Mouse (Mus musculus): ENCODE results near the gene Ttc28. TPM values are rescaled to one million over a fixed set of nuclear protein-coding genes. Genes with fewer than 3 reads are reported as not detected.

Ttc28 gene
- total RNA-seq, 2 experiments from 2014 or later, result 0.41 to 1.0 TPM

DNA sequence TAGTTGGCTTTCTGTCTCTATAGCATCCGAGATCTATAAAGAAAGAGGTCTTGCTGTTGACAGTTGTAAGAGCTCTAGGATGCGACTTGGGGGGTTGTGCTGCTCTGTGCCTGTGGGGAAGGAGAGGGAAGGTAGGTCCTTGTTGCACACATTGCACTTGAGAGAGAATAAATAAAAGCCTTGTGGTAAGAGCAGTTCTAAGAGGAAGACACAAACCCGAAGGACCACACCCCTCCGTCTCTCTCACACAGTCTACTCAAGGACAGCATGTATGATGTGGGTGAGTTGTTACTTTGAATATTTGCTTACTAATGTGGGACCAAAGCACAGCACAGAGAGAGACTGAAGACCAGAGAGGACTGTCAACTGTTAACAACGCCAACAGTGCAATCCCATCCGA is 160.2 kb downstream of the Ttc28 start:
- no peak for ATAC-seq (replicated peaks; ENCODE audit: poor library complexity, severe bottlenecking)

DNA sequence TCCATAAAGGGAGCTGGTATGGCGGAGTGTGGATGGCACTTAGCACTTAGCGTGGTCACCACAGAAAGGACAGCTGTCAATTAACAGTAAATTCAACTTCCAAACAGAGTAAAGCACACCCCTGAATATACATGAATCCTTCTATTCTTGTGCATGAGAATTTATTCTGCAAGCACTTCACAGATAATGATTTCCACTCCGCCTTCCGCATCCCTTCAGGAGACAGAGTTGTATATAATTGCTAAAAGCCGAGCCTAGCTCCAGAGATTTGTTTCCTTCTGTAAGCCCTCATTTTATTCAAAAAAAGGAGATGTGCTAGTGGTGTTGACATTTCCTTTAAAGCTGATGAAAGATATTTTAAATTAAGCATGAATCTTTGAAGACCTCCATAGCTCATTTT is 162.3 kb downstream of the Ttc28 start:
- ATAC-seq (replicated peaks; ENCODE audit: poor library complexity, severe bottlenecking), result no peak

DNA sequence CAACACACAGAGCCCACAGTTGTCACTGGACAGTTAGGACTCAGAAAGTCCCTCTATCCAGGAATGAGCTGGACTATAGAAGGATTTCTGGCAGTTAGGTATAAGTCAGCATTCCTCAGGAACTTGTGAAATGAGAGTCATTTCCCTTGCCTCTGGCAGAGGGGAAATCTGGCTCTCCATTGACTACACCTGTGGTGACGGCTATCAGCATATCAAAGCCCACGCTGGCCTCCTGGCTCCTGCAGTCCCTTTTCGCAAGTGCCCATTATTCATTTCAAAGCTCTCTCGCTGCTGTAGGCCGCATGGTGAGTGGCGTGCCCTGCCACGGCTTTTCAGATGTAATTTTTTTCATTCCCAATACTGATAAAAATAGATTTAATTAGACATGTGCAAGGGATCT is 164.6 kb downstream of the Ttc28 start:
- ATAC-seq (replicated peaks; ENCODE audit: poor library complexity, severe bottlenecking), result no peak

DNA sequence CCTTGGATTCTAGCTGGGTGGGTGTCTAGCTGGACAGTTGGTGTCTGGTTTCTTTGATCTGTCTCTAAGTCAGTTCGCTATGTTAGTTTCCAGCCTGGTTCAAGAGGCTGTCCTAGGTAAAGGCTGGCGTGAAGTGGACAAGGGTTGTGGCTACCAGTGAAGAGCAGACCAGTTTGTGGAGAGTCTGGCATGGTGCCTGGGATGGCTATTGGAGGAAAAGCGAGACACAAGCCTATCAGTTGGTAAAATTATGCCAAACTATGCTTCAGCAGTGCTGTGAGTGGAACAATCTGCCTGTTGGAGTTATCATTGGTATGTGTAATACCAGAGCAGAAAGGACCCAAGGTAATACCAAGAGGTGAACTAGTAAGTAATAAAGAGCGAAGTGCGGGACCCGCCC is 166.8 kb downstream of the Ttc28 start:
- no peak for ATAC-seq (replicated peaks; ENCODE audit: poor library complexity, severe bottlenecking)

DNA sequence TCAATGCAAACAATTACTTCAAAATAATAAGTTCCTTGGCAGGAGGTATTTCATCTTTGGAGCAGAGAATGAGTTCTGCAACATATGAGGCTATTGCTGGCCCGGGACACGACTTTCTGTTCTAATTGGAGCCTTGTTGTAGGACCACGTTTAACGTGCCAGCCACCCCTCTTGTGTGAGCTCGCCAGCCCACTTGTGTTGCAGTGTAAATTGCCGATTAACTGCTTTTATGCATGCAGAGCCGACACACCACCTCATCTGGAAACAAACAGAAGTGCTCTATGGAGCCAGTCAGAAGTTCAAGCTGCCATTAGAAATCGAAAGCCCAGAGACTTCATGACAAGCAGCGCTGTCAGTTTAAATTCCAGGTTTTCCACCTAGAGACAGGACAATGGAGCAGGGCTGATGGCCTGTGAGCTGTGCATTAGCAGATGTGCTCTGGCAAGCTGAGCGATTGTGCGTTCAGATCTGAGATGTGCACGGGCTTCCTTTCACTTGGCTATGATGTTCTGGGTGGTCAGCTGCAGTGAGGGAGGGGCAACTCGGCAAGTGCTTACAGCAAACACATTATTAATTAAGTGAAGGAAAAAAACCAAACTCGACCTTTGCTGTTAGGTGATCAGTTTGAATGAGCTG is 167.4 kb downstream of the Ttc28 start:
- no peak for ATAC-seq (replicated peaks; ENCODE audit: poor library complexity, severe bottlenecking)

DNA sequence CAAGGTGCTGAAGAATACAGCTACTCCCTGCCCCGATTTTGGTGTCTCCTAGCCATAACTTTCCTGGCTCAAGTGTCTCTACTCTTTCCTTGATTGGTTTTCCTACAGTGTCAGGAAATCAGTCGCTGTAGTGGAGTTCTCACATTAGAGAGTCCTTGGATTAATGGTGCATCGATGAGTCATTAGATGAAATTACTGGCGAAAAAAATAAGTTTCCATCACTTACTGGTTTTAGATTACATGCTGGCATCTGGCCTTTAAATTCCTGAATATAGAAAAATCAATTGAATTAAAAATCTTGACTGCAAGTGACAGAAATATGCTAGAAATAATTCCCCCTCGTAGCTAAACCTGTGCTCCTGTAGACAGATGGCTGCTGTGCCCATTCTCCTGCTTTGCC is 168.4 kb downstream of the Ttc28 start:
- ATAC-seq (replicated peaks; ENCODE audit: poor library complexity, severe bottlenecking), result no peak

DNA sequence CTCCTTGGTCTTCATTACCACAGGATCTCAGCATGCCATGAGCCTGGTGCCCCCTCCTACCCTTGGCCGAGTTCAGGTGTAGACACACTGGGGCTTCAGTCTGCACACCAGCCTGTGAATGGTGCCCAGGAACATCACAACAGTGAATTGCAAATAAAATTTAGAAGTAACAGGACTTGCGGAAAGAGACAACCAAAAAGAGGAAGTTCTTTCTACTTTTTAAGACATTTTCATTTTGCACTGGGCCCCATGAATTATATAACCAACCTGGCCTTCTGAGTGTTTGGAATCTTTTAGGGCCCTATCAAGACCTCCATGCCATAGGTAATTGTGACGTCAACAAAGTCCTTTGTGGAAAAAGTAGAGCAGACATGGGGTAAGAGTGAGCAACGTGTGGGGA is 170.0 kb downstream of the Ttc28 start:
- peak; percentile 44 for ATAC-seq (replicated peaks; ENCODE audit: poor library complexity, severe bottlenecking)

DNA sequence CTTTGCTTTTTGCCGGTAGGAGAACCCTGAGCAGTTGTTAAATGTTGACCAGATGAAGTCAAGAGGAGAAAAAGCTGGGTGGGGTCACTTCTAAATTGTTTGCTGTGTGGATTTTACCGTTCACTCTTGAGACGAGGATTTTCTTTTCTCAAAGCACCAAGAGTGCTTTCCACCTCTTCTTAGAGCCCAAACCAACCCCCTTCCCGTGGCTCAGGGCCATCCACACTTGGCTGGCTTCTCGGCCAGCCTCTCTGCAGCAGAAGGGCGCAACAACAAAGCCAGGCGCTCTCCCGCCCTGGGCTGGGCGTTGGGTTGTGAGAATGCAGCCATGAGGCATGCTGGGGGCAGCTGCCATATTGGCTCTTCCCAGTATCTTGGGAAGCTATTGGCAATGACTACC is 170.5 kb downstream of the Ttc28 start:
- no peak for ATAC-seq (replicated peaks; ENCODE audit: poor library complexity, severe bottlenecking)

DNA sequence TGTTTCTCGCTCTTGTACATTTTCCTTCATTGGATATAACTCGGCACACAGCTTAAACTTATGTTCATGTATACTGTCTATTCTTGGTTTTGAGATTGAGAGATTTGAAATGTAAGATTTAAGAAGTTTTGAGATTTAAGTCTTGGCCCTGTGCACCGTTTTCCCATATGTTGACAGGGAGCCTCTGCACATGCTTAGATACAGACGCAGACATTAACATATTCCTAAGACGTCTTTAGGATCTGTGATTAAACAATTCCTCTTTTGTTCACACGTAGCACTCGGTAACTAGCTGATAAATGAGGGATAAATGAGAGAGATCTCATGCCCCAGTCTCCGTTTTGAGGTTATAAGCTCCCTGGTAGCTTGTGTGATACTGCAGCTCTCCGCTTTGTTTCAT is 174.8 kb downstream of the Ttc28 start:
- no peak for ATAC-seq (replicated peaks; ENCODE audit: poor library complexity, severe bottlenecking)

DNA sequence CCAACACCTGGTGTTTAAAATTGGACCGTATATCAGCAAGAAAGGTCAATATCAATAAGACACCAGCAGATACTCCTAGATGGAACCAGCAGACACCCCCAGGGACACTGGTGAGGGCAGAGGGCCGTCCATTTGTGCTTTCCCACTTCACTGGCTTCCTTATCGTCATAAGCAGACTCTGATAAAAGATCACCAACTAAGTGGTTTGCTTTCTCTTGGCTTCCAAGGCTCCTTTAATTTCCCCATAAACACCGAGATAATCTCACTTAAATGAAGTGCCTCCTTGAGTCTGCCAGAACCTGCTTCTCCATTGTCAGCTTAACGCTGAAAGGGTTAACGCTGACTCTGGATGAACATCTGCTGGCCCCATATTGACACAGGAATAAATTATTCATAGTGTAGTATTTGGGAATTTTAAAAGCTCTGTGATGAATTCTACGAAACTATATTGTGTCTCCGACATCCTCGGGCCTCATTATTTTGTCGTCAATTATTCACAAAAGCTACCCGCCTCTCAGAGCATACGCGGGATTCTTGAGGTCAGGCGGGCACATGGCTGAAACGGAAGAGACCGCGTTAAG is 175.3 kb downstream of the Ttc28 start:
- no peak for ATAC-seq (replicated peaks; ENCODE audit: poor library complexity, severe bottlenecking)

DNA sequence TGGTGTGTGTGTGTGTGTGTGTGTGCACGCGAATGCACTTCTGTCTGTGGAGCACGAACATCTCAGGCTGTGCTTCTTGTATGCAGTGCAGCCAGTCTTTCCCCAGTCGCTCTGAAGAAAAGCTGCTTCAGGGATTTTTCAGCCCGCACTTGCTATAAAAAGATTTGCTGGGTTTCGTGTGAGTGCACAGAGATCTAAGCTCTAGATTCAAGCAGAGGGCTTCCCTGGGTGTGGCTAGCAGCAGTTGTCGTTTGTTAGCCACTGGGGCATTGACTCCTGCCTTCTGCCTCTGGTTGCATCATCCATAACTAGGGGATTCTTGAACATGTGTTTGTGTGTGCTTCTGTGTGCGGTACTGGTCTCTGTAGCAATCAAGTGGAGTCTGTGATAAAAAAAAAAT is 175.9 kb downstream of the Ttc28 start:
- no peak for ATAC-seq (replicated peaks; ENCODE audit: poor library complexity, severe bottlenecking)

DNA sequence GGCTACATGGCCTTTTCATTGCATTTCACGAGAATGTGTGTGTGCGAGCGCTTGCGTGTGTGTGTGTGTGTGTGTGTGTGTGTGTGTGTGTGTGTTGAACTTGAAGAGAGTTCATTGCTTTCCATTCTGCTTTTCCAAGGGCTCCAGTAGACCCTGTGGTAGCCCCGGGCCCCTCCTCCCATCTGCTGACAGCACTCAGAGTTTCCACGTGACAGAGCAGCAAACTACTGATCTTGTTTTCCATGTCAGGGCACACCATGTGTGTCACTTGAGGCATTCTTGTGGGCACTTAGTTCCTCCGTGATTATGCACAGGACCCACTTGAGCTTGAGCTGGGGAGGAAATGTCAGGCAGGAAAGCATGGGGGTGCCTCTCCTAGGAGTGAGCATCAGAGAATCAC is 177.5 kb downstream of the Ttc28 start:
- ATAC-seq (replicated peaks; ENCODE audit: poor library complexity, severe bottlenecking), result no peak

DNA sequence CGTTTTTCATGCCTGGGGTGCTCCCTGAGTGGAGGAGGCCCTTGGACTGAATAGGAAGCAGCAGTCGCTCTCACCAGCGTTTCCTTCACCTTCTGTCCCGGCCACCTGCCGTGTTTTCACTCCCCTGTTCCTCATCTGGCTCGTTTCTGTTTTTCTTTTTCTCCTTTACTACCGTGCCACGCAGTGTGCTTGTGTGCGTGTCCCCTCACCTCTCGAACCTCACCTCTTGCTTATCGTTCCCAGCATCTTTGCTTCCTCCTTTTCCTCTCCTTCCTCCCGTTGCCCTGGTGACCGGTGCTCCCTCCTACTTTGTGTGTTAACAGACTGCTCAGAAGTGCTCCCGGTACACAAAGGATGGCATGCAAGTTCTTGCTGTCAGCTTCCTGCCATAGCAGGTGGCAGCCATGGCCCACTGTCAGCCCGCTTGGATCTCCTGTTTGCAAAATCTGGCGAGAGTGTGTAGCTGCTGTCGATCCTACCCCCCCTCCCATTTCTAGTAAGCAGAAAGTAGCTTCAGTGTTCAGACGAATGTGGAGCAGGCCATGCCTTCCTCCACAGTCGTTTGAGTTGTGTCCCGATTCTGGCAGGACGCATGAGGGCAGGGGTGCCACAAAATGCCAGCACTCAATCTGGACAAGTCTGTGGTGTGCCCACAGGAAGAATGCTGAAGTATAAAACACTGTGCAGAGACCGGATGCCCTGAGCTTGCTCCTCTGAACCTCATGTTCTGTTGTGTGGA is 179.0 kb downstream of the Ttc28 start:
- ATAC-seq (replicated peaks; ENCODE audit: poor library complexity, severe bottlenecking), result peak; percentile 42

DNA sequence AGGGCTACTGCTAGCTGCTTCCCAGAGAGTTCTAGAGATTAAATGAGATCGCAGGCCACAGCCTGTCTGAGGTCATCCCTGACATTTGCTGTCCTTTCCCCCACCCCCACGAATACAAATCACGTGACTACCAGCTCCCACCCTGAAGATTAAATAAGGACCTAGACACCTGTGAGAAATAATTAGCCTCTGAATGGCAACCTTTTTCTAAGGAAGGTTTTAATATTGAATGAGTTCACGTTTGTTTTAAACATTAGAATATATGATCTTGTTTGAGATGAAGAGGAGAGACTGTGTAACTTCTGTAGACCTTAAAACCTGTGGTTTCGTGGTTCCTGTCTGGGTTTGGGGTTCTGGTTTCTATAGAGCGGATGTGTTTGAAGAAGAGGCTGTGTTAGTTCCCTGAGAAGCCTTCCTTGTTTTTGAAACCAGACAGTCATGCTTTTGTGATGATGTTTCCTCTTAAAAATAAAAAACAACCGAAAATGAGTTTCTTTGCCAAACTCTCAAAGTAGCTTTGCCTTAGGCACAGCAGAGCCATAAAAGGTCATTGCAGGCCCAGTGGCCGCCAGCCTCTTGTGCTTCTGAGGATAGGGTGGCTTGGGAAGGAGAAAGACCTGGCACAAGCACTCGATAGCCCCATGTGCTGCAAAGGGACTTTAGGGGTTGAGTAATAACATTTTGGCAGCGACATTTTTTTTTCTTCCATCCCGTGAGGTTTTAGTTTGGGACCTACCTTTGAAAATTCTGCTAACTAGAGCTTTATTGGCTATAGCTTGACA is 179.7 kb downstream of the Ttc28 start:
- ATAC-seq (replicated peaks; ENCODE audit: poor library complexity, severe bottlenecking), result peak; percentile 80

DNA sequence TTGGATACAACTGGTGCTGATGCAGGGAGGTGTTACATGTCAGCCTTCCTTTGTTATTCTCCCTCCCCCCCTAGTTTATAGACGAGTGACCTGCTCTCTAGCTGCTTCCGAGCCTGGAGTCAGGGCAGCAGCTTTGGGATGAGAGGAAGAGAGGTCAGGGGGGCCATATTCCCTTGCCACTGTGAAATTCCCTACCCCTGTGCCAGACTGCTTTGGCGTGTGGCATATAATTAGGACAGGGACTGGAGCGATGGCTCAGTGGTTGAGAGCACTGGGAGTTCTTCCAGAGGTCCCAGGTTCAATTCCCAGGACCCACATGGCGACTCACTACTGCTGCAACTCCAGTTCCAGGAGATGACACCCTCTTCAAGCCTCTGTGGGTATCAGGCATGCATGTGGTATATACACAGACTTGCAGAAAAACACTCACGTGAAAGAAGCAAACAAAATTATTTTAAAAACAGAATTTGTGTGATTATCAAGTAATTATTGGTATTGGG is 180.7 kb downstream of the Ttc28 start:
- no peak for ATAC-seq (replicated peaks; ENCODE audit: poor library complexity, severe bottlenecking)

DNA sequence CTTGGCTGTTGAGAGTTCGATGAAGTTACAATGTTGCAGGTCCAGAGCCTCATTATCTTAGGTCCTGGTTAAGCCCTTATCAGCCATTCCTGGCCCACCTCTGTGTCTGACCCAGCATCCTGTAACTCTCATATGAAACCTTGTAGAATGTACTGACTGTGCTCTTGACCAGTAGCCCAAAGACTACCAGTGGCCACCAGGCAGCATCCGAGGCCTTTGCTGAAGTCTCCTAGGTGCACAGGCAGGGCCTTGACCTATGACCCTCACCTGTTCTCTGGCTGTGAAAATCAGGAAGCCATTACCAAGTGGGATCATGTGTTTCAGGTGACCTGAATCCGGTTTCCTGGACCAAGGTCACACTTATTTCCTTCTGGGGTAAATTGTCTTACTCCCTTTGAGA is 183.6 kb downstream of the Ttc28 start:
- no peak for ATAC-seq (replicated peaks; ENCODE audit: poor library complexity, severe bottlenecking)

DNA sequence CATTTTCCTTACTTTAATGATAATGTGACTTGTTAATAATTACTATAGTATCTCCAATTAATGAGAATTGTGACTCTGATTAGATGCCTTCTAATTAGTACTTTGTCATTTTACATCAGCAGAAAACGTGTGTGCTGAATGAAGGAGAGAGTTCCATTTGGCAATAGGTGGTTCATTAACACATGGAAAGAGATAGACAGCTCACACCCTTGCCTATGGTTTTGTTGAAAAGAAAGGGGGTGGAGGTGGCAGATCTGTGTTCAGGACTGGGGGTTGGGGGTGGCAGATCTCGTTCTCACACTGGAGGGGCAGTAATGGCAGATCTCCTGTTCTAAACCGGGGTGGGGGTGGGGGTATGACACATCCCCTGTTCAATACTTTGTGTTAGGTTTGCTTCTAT is 184.4 kb downstream of the Ttc28 start:
- ATAC-seq (replicated peaks; ENCODE audit: poor library complexity, severe bottlenecking), result no peak

DNA sequence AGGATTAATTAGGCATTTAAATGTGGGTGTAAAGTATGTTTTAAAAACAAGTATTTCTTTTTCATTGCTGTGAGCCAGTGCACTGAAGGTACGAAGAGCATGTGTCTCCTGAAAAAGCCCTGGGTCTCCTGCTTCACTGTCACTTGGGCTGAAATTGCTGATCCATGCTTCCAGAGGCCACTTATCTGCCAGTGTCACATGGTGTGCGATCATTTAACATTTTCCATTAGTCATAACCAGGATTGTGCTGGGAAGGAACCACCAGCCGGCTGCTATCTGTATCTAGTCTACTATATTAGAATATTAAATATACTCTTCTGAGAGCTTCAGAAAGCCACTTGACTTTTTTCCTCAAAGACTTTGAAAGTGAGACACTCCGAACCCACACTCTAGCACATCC is 186.2 kb downstream of the Ttc28 start:
- no peak for ATAC-seq (replicated peaks; ENCODE audit: poor library complexity, severe bottlenecking)

DNA sequence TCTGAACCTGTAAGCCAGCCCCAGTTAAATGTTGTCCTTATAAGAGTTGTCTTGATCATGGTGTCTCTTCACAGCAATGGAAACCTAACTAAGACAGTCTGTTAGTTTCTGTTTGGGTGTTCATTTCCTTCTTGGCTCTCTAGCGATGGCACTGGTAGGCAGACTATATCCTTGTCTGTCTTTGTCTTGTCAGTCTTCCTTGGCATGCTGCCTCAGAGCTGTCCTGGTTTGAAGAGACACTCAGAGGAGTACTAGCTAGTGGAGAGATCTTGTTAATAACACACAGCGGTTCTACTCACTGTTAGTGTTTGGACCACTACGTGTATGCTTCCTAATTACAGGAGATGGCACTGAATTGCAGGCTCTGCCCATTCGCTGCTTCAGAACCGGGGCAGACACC is 189.9 kb downstream of the Ttc28 start:
- no peak for ATAC-seq (replicated peaks; ENCODE audit: poor library complexity, severe bottlenecking)

DNA sequence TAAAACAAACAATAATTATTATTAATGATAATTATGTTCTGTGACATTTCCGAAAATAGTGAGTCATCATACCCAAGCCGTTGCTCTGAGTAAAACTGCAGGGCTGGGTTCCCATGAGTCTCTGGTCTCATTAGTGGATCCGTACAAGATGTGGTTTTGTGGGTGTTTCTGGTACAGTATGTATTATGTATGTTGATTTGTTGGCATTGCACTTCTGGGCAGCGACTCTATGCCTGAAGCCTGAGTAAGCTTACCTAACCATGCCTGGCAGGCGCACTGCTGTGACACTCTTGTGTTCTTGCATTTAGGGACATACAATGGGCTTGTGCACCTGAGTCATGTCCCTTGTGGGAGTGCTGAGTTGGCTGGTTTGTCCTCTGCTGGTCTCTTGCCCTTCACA is 190.3 kb downstream of the Ttc28 start:
- ATAC-seq (replicated peaks; ENCODE audit: poor library complexity, severe bottlenecking), result no peak

DNA sequence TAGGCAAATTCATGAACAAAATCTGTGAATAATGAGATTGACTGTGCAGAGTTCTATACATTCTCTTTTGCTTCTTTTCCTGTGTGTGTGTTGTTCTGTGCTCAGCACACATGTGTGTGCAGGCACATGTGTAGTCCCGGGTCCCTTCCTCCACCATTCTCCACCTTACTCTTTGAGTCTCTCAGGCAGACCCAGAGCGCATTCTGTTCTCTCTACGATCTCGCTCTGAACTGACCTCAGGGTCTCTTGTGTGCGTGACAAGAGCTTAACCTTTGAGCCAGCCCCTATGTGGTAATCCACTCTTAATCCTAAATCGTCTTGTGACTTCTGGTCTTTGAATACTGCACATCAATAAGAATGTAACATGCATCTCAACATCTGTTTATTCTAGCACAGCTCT is 190.8 kb downstream of the Ttc28 start:
- ATAC-seq (replicated peaks; ENCODE audit: poor library complexity, severe bottlenecking), result no peak
